Mouse (Mus musculus) Muller cell, postnatal 12 days (primary cell): ENCODE measurements around the gene Mpp3.
"Not testable (repeated sequence)": the region's sequence is repeated elsewhere in the genome, so short reads cannot be mapped to it uniquely, and the experiment has no call there.

Experiments used
- DNase-seq: peaks from one replicate; pipeline ENCODE4 v3.0.0-alpha.2; 2015; ENCODE audit errors: inconsistent ontology term

Mpp3 gene

DNA sequence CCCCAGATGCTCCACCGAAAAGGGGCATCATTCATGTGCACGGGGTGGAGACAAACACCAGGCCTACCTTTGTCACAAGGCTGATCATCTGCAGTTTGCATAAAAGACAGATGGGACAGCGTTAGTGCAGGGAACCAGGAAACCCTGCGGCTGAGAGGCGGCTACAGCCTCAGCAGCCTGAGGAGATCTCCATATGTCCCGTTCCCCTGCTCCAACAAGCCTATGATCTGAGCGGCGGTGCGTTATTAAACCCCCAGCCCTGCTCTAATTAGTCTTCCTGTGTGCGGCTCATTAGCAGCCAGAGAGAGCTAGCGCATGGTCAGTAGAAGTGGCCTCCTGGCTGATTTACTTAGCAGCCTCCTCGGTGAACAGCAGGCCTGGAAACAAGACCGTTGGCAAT, 18.1 kb downstream of the Mpp3 start:
- DNase-seq: peak; percentile 19

DNA sequence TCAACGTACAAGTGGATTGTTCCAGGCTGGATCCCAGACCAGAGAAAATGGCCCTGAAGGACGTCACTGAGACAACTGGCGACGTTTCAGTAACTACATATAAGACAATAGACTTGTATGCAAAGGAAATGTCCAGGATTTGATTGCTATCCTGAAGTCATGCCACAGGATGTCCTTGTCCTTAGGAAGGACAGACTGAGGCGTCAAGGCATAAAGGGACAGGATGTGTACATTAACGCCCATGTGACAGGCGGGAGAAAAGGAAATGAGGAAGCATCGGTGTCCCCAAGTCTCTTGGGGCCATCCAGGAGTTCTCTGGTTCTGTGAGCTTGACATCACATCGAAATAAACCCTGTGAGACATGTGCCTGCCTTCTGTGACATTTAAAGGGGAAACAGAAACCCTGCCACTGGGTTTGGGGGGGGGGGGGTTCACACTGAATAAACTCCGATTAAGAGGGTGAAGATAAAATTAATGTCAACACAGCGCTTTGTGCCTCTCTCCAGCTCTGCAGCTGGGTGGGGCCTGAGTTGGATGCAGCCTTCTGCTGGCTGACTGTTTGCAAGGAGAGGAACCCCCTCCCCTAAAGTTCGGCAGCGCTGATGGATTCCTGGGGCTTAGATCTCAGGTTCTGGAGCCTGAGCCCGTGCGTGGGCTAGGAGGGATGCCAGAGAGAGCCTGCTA, 19.2 kb downstream of the Mpp3 start:
- no peak for DNase-seq

- no peak for DNase-seq
These were observed 19.9 kb downstream of the Mpp3 start for GRCm38 (mm10) chr11:102008372-102008771.

GRCm38 (mm10) chr11:102006688-102007087, 21.6 kb downstream of the Mpp3 start:
- DNase-seq: no peak

- no peak for DNase-seq
These were observed 22.0 kb downstream of the Mpp3 start for GRCm38 (mm10) chr11:102006271-102006670.

- DNase-seq: no peak
These were observed 24.0 kb downstream of the Mpp3 start for GRCm38 (mm10) chr11:102004251-102004650.

DNA sequence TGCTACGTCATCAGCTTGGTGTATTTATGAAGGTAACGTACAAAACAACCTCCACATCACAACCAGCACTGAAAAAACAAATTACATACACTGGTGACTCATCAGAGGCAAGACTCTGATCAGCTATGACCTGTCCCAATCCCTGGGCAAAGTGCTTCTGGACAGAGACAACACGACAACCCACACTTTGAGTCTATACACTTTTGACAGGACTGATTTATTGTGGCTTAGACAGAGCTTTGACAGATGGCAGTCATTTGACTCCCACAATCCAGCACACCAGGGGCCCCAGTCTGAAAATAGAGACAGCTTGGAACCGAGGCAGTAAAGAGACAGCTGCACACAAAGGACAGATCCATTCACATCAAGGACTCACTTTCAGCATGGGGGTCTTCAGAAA, 28.8 kb downstream of the Mpp3 start:
- no peak for DNase-seq

DNA sequence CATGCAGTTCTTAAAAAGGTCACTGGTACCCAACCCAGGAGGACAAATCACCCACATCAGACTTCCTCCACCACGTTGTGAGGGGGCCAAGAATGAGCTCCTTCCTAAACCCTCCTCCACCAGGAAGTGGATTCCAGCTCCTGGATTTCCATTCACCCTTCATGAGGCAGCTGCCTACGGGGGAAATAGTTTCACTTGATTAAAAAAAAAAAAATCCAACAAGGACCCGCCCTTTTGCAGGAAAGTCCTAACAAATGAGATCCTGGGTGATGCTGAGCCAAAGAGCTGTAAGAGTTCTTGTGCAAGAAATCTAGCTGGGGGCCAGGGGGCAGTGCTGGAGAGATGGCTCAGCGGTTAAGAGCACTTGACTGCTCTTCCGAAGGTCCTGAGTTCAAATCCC, 30.0 kb downstream of the Mpp3 start:
- peak; percentile 34 for DNase-seq

GRCm38 (mm10) chr11:101995938-101996337, 32.3 kb downstream of the Mpp3 start:
- DNase-seq: no peak

- DNase-seq: no peak
These were observed 34.2 kb downstream of the Mpp3 start for GRCm38 (mm10) chr11:101994100-101994499.

DNA sequence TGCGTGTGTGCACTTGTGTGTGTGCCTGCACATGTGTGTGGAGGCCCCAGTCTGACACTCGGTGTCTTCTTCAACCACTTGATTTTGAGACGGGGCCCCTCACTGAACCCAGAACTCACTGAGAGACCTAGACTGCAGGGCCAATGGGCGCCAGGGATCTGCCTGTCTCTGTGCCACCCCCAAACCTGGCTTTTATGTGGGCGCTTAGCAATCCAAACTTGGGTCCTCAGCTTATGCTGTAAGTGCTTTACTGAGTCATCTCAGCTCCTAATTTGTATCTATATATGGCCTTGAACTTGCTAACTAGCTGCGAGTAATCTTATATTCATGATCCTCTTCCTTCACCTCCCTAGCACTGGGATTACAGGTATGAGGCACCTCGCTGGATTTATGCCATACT, 35.9 kb downstream of the Mpp3 start:
- no peak for DNase-seq

DNA sequence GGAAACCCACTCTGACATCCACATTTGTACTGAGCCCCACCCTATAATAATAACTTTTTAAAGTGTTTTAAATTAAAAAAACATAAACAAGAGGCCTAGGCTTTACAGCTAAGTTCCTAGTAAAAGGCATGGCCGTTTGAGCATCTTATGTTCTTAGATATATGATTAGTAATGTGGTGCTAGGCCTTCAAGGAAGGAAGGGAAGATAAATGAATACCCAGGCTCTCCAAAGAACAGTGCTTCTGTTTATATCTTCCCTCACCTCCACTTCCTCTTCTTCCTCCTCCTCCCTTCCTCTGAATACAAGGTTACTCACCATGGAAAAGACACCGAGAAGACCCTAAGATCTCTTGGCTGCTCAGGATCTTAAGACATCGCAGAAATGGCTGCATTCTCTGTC, 36.4 kb downstream of the Mpp3 start:
- DNase-seq: no peak

DNA sequence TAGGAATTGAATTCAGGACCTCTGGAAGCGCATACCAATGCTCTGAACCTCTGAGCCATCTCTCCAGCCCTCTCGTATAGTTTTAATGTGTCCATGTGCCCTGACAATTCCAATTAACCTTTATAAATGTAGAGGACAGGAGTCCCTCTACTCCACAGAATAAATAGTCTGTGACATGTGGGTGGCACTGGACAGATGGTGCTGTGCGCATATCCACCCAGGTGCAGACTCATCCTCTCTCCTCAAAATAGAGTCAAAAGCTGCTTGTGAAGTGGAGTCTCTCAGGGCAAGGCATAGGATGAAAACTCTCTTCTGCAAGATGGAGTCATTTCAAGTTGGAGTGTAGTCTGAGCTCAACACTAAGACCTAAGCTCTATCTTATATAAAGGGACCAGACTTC, 38.0 kb downstream of the Mpp3 start:
- no peak for DNase-seq

- no peak for DNase-seq
These were observed 41.3 kb downstream of the Mpp3 start, which contains the start of gene Dusp3 for GRCm38 (mm10) chr11:101986913-101987312. Gene Dusp3 (minus strand): TSS chr11:101987013.

GRCm38 (mm10) chr11:101985990-101986389, 42.3 kb downstream of the Mpp3 start:
- DNase-seq: peak; percentile 65

GRCm38 (mm10) chr11:101985450-101985849, 42.8 kb downstream of the Mpp3 start:
- not testable (repeated sequence) for DNase-seq

DNA sequence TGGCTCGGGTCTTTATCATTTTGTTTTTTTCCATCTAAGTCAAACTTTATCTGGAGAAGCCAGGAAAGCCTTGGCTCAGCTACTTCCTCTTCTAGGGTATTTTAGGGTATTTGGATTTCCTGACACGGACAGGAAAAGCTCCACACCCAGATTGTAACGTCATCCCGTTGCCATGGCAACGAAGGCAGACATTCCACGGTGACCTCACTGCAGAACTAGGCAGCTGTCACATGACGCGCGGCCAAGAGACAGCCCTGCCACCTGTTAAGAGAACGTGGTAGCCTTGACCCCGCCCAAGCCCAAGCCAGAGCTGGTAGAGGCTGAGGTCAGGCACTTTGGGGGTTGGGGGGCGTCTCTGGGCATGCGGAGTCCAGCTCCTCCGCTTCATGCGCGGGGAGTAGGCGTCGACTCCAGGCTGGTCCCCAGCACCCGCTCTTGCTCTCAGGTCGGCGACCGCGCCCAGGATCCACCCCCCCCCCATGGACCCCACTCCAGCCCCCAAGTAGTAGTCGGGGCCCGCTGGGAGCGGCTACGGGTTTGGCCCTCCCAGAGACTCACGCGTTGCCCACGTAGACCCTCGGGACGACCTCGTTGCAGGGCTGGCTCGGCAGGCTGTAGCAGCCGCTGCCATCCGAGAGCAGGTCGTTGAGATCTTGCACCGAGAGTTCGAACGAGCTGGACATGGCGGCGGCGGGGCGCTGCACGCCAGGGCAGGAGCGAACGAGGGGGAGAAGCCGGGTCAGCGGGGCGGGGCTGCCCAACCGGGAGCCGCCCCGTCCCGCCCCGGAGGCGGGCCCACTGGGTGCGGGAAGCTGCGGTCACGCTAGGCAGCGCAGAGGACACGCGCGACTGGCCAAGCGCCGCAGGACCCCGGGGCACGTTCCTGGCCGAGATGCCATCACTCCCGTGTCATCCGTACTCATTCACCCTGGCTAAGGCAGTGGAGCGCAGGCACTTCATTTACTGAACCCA, 43.9 kb downstream of the Mpp3 start, which contains the start of gene Cfap97d1:
Gene Cfap97d1 (plus strand): TSS at position 226 of the 972 bp plus-strand sequence.
- DNase-seq: peak; percentile 95

- DNase-seq: no peak
These were observed 44.8 kb downstream of the Mpp3 start for GRCm38 (mm10) chr11:101983431-101983921.

DNA sequence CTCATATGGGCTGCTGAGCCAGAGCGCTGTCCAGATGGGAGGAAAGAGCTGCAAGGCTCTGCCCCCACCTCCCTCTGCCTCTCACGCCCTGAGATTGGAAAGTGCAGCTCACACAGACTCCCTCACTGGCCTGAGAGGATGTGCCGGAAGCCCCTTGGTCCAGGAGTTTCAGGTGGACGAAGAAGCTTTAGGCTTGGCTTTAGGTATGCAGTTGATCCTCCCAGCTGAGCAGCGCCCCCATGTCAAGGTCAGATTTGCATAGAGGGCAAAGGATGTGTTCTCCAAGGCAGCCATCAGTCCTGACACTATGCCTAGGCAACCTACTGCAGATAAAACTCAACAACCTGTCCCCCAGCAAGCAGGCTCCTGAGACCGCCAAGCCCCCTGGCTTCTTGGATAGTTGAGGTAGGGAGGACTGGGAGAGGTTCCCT, 45.3 kb downstream of the Mpp3 start:
- no peak for DNase-seq

GRCm38 (mm10) chr11:101981850-101982249, 46.4 kb downstream of the Mpp3 start:
- no peak for DNase-seq

GRCm38 (mm10) chr11:101980603-101981157, 47.6 kb downstream of the Mpp3 start:
- no peak for DNase-seq

DNA sequence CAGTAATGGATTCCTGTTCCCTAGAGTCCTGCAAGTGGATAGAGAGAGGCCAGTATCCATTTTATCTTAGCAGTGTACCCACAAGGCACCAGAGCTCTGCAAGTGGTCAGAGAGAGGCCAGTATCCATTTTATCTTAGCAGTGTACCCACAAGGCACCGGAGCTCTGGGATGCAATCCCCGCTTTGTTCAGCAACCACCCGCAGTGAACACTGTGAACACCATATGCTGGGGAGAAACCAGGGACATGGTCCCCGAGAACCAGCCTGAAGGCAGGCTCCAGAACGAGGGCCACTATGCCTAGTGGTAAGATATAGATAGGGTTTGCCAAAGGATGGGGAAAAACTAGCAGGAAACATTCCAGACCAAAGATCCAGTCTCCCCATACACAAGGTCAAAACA, 49.1 kb downstream of the Mpp3 start:
- no peak for DNase-seq
